Mouse (Mus musculus) embryonic fibroblast, embryonic 13.5 days (primary cell): ENCODE results near the gene Samd4b. TPM values are rescaled to one million over a fixed set of nuclear protein-coding genes. Genes with fewer than 3 reads are reported as not detected.

Source experiments
- H3K27ac ChIP-seq: 2 replicates; pipeline ENCODE4 v1.5.1; 2012; ENCODE audit warnings: low read length, control low read depth, inconsistent platforms; ENCODE audit not compliant: insufficient read depth
- H3K4me1 ChIP-seq: 2 replicates; pipeline ENCODE4 v1.6.1; 2011; ENCODE audit warnings: low read length; ENCODE audit not compliant: control insufficient read depth, insufficient read depth
- H3K4me3 ChIP-seq: 2 replicates; pipeline ENCODE4 v1.5.1; 2011; ENCODE audit warnings: mild to moderate bottlenecking, control low read depth, low read length; ENCODE audit not compliant: insufficient read depth
- CTCF ChIP-seq: IDR thresholded peaks from 2 replicates; pipeline ENCODE4 v1.5.1; 2011; ENCODE audit warnings: mild to moderate bottlenecking, control low read depth, low read length, moderate library complexity, borderline replicate concordance; ENCODE audit not compliant: insufficient read depth
- POLR2A ChIP-seq: IDR thresholded peaks from 2 replicates; pipeline ENCODE4 v1.6.1; 2011; ENCODE audit warnings: low read depth, mild to moderate bottlenecking, control low read depth, low read length, moderate library complexity
- polyA plus RNA-seq: library from polyadenylated mRNA; stranded (reverse); fragments of >200 nt; gene quantifications from 2 replicates; pipeline ENCODE4 v1.2.4, GENCODE M21; 2011; ENCODE audit warnings: low read depth; ENCODE audit not compliant: missing spikeins, insufficient read length

Gene Samd4b
- polyA plus RNA-seq, 1 experiment, result 69.3 TPM

DNA sequence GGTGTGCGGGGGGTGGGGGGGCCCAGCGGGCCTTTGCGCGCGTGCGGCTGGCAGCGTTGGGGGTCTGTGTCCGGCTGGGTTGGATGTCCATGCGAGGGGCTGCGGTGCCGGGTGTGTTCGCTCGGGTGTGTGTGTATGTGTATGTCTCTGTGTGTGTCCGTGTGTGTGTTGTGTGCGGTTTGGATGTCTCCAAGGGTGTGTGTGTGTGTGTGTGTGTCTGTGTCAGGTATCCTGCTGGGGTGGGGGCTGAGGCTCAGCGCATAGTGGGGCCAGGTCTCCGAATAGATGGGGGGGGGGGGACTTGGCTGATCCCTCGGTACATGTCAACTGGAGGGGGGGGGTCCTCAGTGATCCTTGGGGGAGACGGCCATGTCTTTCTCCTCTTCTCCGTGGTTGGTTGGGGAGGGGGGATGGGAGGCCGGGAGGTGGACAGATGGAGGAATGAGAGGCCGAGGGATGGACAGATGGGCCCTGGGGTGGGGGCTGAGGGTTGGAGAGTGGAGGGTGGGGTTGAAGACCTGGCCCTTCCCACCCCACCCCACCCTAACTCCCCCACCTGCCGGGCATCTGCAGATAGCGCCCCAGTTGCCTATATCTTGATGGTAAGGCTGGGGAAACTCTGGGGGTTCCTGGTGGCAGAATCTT lies 145.5 kb downstream of the Samd4b start:
- no peak for TF ChIP-seq POLR2A
- TF ChIP-seq CTCF, result no peak
- Histone ChIP-seq H3K4me3 (peak overlapping the region; percentile 37), H3K27ac (no peak overlapping the region)

GRCm38 (mm10) chr7:28451531-28452360 lies 146.2 kb downstream of the Samd4b start, which contains the start of gene Lrfn1:
Lrfn1 (plus strand) TSS chr7:28451980.
- Histone ChIP-seq H3K4me3 (peak within 1 kb of the TSS; percentile 37), H3K4me1 (no peaks in the 10 kb centered on the region), H3K27ac (no peak within 1 kb of the TSS)
- TF ChIP-seq POLR2A, result no peak
- no peak for TF ChIP-seq CTCF

More for the DNA sequence above, 145.5 kb downstream of the Samd4b start:
- no peaks in the 10 kb centered on the region for H3K4me1 ChIP-seq

- Histone ChIP-seq H3K4me3 (no peak overlapping the region), H3K27ac (no peak overlapping the region), H3K4me1 (no peaks in the 10 kb centered on the region)
- TF ChIP-seq POLR2A (no peak), CTCF (no peak)
Measured at GRCm38 (mm10) chr7:28447865-28448820, 149.8 kb downstream of the Samd4b start.

- H3K27ac ChIP-seq, result no peak overlapping the region
- H3K4me3 ChIP-seq, result no peak overlapping the region
- TF ChIP-seq CTCF, result no peak
- TF ChIP-seq POLR2A, result no peak
- H3K4me1 ChIP-seq, result no peaks in the 10 kb centered on the region
Measured at GRCm38 (mm10) chr7:28447101-28447830, 150.7 kb downstream of the Samd4b start.

- Histone ChIP-seq H3K4me1 (no peaks in the 10 kb centered on the region), H3K27ac (no peak overlapping the region), H3K4me3 (no peak overlapping the region)
- no peak for TF ChIP-seq POLR2A
- peak; percentile 57 for TF ChIP-seq CTCF
Measured at GRCm38 (mm10) chr7:28446446-28446845, 151.5 kb downstream of the Samd4b start.

DNA sequence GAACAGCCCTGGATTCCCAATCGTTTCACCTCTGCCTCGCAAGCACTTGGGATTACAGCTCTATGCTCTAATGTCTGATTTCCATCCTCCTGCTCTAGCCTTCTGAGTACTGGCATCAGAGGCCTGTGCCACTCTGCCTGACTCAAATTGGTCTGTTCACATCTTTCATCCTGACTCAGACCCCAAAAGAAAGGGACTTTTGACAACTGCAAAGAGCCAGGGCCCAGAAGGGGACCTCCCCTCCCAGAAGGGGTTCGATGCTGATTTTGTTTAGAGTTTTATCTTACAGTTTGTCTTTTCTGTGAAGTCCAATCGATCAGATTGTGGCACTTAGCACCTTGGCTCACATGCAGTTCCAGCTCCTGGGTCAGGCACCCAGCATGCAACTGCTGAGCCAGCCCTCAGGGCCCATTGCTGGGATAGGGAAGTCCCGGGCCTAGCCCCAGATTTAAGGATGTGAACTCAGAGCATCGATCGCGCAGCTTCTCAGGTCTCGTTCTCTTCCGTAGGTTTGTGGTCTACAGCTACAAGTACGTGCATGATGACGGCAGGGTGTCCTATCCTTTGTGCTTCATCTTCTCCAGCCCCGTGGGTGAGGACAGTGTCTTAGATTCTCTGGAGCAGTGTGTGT lies 153.5 kb downstream of the Samd4b start:
- TF ChIP-seq POLR2A, result no peak
- no peak for TF ChIP-seq CTCF
- no peak overlapping the region for H3K27ac ChIP-seq
- no peak overlapping the region for H3K4me3 ChIP-seq
- no peaks in the 10 kb centered on the region for H3K4me1 ChIP-seq

DNA sequence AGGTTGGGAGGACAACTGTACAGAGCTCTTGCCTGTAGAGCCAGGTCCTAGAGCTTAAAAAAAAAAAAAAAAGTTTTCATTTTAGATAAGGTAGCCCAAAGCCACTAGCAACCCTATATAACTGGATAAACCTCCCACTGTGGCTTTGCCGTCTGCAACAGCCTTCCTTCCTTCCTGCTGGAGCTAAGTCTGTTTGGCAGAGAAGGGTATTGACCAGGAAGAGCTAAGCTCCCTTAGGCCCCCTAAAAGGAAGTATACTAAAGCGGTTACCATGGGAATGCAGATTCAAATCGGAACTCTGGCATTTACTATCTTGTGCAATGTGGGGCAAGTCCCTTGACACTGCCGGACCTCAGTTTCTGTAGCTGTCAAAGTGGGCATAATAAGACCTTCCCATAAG lies 155.3 kb downstream of the Samd4b start:
- Histone ChIP-seq H3K27ac (no peak overlapping the region), H3K4me1 (no peaks in the 10 kb centered on the region), H3K4me3 (no peak overlapping the region)
- TF ChIP-seq CTCF (no peak), POLR2A (no peak)

- TF ChIP-seq POLR2A, result no peak
- no peak for TF ChIP-seq CTCF
- no peaks in the 10 kb centered on the region for H3K4me1 ChIP-seq
- H3K4me3 ChIP-seq, result no peak overlapping the region
- no peak overlapping the region for H3K27ac ChIP-seq
Measured at GRCm38 (mm10) chr7:28441776-28442485, 156.0 kb downstream of the Samd4b start.

GRCm38 (mm10) chr7:28440739-28441138 lies 157.2 kb downstream of the Samd4b start:
- TF ChIP-seq CTCF (no peak), POLR2A (no peak)
- Histone ChIP-seq H3K27ac (no peak overlapping the region), H3K4me1 (no peaks in the 10 kb centered on the region), H3K4me3 (no peak overlapping the region)
